Mouse (Mus musculus) liver, embryonic 14.5 days (tissue): Measurements from ENCODE around the gene Drg2. TPM values are rescaled to one million over a fixed set of nuclear protein-coding genes. Genes with fewer than 3 reads are reported as not detected.

ENCODE experiments used
- ATAC-seq: fragments of 200-750 bp; cut with Nextera tagmentation; 2 replicates; pipeline ENCODE4 v1.8.0; 2017; ENCODE audit warnings: moderate number of reproducible peaks, mild to moderate bottlenecking, moderate library complexity; ENCODE audit not compliant: insufficient read depth
- DNase-seq, 3 experiments: peaks; one replicate each; pipeline ENCODE4 v3.0.0-alpha.2; 2012 to 2013; ENCODE audit warnings: low read depth in 3 of 3, low spot score in 3 of 3
- H3K27ac ChIP-seq: fragments of 300-500 bp; sonication (generic); 2 replicates; pipeline ENCODE4 v1.5.1; 2014; ENCODE audit warnings: moderate library complexity, mild to moderate bottlenecking, control low read depth, inconsistent platforms
- H3K27me3 ChIP-seq: fragments of 300-500 bp; sonication (generic); 2 replicates; pipeline ENCODE4 v1.6.1; 2014; ENCODE audit warnings: mild to moderate bottlenecking, low read length, moderate library complexity; ENCODE audit not compliant: control insufficient read depth, insufficient read depth
- H3K36me3 ChIP-seq: fragments of 300-500 bp; sonication (generic); replicated peaks from 2 replicates; pipeline ENCODE4 v1.6.1; 2014; ENCODE audit warnings: low read depth; ENCODE audit not compliant: control insufficient read depth, insufficient read depth
- H3K4me1 ChIP-seq, 2 experiments: fragments of 200-500 bp in 1 of 2; fragments of 300-500 bp in 1 of 2; sonication (generic) in 1 of 2; replicated peaks; 2 replicates each; pipeline ENCODE4 v1.6.1; 2012 to 2014; ENCODE audit warnings: antibody characterized with exemption in 1 of 2, inconsistent platforms in 1 of 2, low read length in 1 of 2; ENCODE audit not compliant: control insufficient read depth in 2 of 2, insufficient read depth in 2 of 2
- H3K4me2 ChIP-seq: fragments of 300-500 bp; sonication (generic); 2 replicates; pipeline ENCODE4 v1.6.1; 2014; ENCODE audit warnings: low read depth, mild to moderate bottlenecking, control low read depth, moderate library complexity
- H3K4me3 ChIP-seq, 2 experiments: fragments of 200-500 bp in 1 of 2; fragments of 300-500 bp in 1 of 2; sonication (generic) in 1 of 2; 2 replicates each; pipeline ENCODE4 v1.5.1; 2012 to 2014; ENCODE audit warnings: low read depth in 2 of 2, low read length in 2 of 2, mild to moderate bottlenecking in 2 of 2, control low read depth in 1 of 2, inconsistent platforms in 1 of 2, moderate library complexity in 1 of 2; ENCODE audit not compliant: insufficient read depth in 1 of 2
- H3K9ac ChIP-seq: fragments of 300-500 bp; sonication (generic); replicated peaks from 2 replicates; pipeline ENCODE4 v1.6.1; 2014; ENCODE audit warnings: mild to moderate bottlenecking, control low read depth, moderate library complexity
- H3K9me3 ChIP-seq: fragments of 300-500 bp; sonication (generic); 2 replicates; pipeline ENCODE4 v1.6.1; 2016; ENCODE audit warnings: low read length, mixed read lengths; ENCODE audit not compliant: control insufficient read depth
- CTCF ChIP-seq: IDR thresholded peaks from 2 replicates; pipeline ENCODE4 v1.5.1; 2016; ENCODE audit warnings: antibody characterized with exemption, low read depth, control low read depth
- EP300 ChIP-seq: IDR thresholded peaks from 2 replicates; pipeline ENCODE4 v1.6.1; 2016; ENCODE audit warnings: antibody characterized with exemption, low read depth
- WGBS: fragments of 180-500 bp; shearing (Covaris S2); extraction: QIAGEN DNeasy Blood & Tissue Kit; methylation state at CpG from one replicate; pipeline ENCODE4 v1.1.7; 2014; ENCODE audit not compliant: insufficient replicate concordance; 5-methylcytosine and 5-hydroxymethylcytosine counted together
- polyA plus RNA-seq, 2 experiments: library from polyadenylated mRNA; depleted of rRNA in 1 of 2; stranded (reverse) in 1 of 2; unstranded in 1 of 2; fragments of >200 nt; fragmentation: Nextera tagmentation in 1 of 2; extraction: Ambion mirVana in 1 of 2; gene quantifications; 2 replicates each; pipeline versions ENCODE4 v1.2.1 to v1.2.3; 2012 to 2014

The Drg2 gene
- polyA plus RNA-seq, 2 experiments, result 22.9 to 37.5 TPM

- Histone ChIP-seq H3K9ac (no peak overlapping the region), H3K27me3 (no peaks in the 10 kb centered on the region), H3K4me3 (no peak overlapping the region), H3K27ac (no peak overlapping the region), H3K4me2 (no peak overlapping the region), H3K9me3 (no peaks in the 10 kb centered on the region), H3K4me1 (no peaks in the 10 kb centered on the region), H3K36me3 (no peaks in the 10 kb centered on the region)
- 0 out of 2 replicates have a peak, but pooled peaks have one; percentile 17 for TF ChIP-seq CTCF
- no peak for TF ChIP-seq EP300
- ATAC-seq (no peak), DNase-seq (no peak)
- 70% methylated on average over 5 of the region's 5 CpGs for WGBS
Measured at GRCm38 (mm10) chr11:60474534-60474933, 20.1 kb downstream of the Drg2 start.

- no peak for DNase-seq
- no peak for TF ChIP-seq CTCF
- no peak for TF ChIP-seq EP300
- no peak for ATAC-seq
- Histone ChIP-seq H3K9me3 (no peaks in the 10 kb centered on the region), H3K9ac (no peak overlapping the region), H3K4me2 (no peak overlapping the region), H3K36me3 (no peaks in the 10 kb centered on the region), H3K4me1 (no peaks in the 10 kb centered on the region), H3K27me3 (no peaks in the 10 kb centered on the region), H3K27ac (no peak overlapping the region), H3K4me3 (no peak overlapping the region)
- 73% methylated on average over 5 of the region's 5 CpGs for WGBS
Measured at GRCm38 (mm10) chr11:60475668-60476362, 21.4 kb downstream of the Drg2 start.

DNA sequence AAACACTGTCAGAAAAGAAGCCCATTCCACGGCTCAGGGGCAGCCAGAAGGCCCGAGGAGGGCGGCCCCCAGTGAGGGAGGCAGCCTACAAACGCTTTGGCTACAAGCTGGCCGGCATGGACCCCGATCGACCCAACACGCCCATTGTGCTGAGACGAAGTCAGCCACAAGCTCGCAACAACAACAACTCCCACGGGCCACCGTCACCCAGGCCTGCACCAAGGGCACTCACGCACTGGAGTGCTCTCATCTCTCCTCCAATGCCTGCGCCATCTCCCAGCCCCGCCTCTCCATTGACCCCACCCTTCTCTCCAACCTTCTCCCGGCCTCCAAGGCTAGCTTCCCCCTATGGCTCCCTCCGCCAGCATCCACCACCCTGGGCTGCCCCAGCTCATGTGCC is 23.7 kb downstream of the Drg2 start:
- 0 out of 2 replicates have a peak, but pooled peaks have one; percentile 41 for ATAC-seq

DNA sequence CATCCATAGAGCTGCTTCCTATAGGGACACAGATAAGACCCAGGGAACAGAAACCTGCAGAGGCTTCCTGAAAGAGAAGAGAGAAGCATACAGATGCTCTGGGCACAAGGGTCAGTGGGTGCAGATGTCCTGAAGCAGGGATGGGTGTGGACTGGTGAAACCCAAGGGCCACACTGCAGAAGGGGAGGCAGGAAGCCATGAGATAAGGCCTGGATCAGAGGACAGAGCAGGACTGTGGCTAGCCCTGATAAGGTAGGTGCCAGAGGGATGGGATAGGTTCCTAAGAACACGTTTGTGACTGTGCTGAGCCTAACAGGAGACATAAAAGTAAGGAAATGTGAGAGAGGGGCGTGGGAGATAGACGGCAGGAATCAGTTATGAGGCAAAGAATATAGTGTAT is 31.9 kb downstream of the Drg2 start:
- Histone ChIP-seq H3K4me3 (peak overlapping the region; percentile 16 to 30; a peak in 3 of 4 replicates), H3K9ac (peak overlapping the region; percentile 59), H3K36me3 (no peaks in the 10 kb centered on the region), H3K27ac (peak overlapping the region; percentile 72), H3K4me1 (peaks cover 30 to 31% of the 10 kb centered on the region in 2 experiments), H3K9me3 (no peaks in the 10 kb centered on the region), H3K27me3 (no peaks in the 10 kb centered on the region), H3K4me2 (peak overlapping the region; percentile 66)
- 22% methylated on average over 3 of the region's 3 CpGs for WGBS
- TF ChIP-seq CTCF (no peak), EP300 (peak; percentile 89)
- DNase-seq, result peak; percentile 69 to 81 (median 74)
- peak; percentile 99 for ATAC-seq

More for the DNA sequence above, 23.7 kb downstream of the Drg2 start:
- no peak for DNase-seq
- Histone ChIP-seq H3K4me1 (no peaks in the 10 kb centered on the region), H3K4me2 (peak overlapping the region; percentile 23), H3K9ac (no peak overlapping the region), H3K27ac (no peak overlapping the region), H3K9me3 (no peaks in the 10 kb centered on the region), H3K4me3 (no peak overlapping the region), H3K36me3 (no peaks in the 10 kb centered on the region), H3K27me3 (no peaks in the 10 kb centered on the region)
- WGBS, result 29% methylated on average over 17 of the region's 17 CpGs
- TF ChIP-seq EP300, result no peak
- TF ChIP-seq CTCF, result no peak

- WGBS, result 71% methylated on average over 5 of the region's 5 CpGs
- TF ChIP-seq EP300 (no peak), CTCF (no peak)
- peaks cover 2 to 3% of the 10 kb centered on the region in 2 experiments; a peak in 3 of 4 replicates for H3K4me1 ChIP-seq
Measured at GRCm38 (mm10) chr11:60492726-60493125, 38.3 kb downstream of the Drg2 start.

More at GRCm38 (mm10) chr11:60492726-60493125, 38.3 kb downstream of the Drg2 start:
- Histone ChIP-seq H3K27ac (no peak overlapping the region), H3K4me3 (no peak overlapping the region), H3K9ac (no peak overlapping the region), H3K27me3 (no peaks in the 10 kb centered on the region), H3K36me3 (no peaks in the 10 kb centered on the region), H3K9me3 (no peaks in the 10 kb centered on the region), H3K4me2 (no peak overlapping the region)
- no peak for DNase-seq
- no peak for ATAC-seq
